Mouse (Mus musculus) small intestine, adult 2 months (tissue): ENCODE data around the gene Grrp1. TPM values are rescaled to one million over a fixed set of nuclear protein-coding genes. Genes with fewer than 3 reads are reported as not detected.

Experiments
- H3K27ac ChIP-seq: fragments of 200-500 bp; 2 replicates; pipeline ENCODE4 v1.5.1; 2012; ENCODE audit warnings: low read depth, low read length, control low read depth, inconsistent platforms; ENCODE audit not compliant: insufficient read depth
- H3K27me3 ChIP-seq: fragments of 200-500 bp; 2 replicates; pipeline ENCODE4 v1.6.1; 2012; ENCODE audit warnings: mild to moderate bottlenecking, moderate library complexity, low read length, inconsistent platforms; ENCODE audit not compliant: control insufficient read depth, insufficient read depth
- H3K36me3 ChIP-seq: fragments of 200-500 bp; 2 replicates; pipeline ENCODE4 v1.6.1; 2012; ENCODE audit warnings: mild to moderate bottlenecking, low read length, control low read depth, inconsistent platforms; ENCODE audit not compliant: control insufficient read depth, insufficient read depth
- H3K4me1 ChIP-seq: fragments of 200-500 bp; 2 replicates; pipeline ENCODE4 v1.6.1; 2012; ENCODE audit warnings: low read length, inconsistent platforms, mixed read lengths; ENCODE audit not compliant: control insufficient read depth, insufficient read depth, insufficient read length
- H3K4me3 ChIP-seq: fragments of 200-500 bp; 2 replicates; pipeline ENCODE4 v1.5.1; 2012; ENCODE audit warnings: low read depth, mild to moderate bottlenecking, control low read depth, inconsistent platforms, low read length, moderate library complexity
- CTCF ChIP-seq: fragments of 200-500 bp; IDR thresholded peaks from 2 replicates; pipeline ENCODE4 v1.5.1; 2012; ENCODE audit warnings: low read depth, mild to moderate bottlenecking, control low read depth, inconsistent platforms, low read length, moderate library complexity, mixed read lengths; ENCODE audit not compliant: insufficient replicate concordance, insufficient read length; ENCODE audit errors: extremely low read depth
- POLR2A ChIP-seq: fragments of 200-500 bp; IDR thresholded peaks from 2 replicates; pipeline ENCODE4 v1.6.1; 2012; ENCODE audit warnings: low read depth, mild to moderate bottlenecking, control low read depth, inconsistent platforms, low read length, moderate library complexity
- WGBS: fragments of 180-500 bp; shearing (Covaris S2); methylation state at CpG from one replicate; pipeline ENCODE4 v1.1.7; 2018; 5-methylcytosine and 5-hydroxymethylcytosine counted together
- polyA plus RNA-seq: library from polyadenylated mRNA; depleted of rRNA; stranded (reverse); fragments of >200 nt; gene quantifications from 2 replicates; pipeline ENCODE4 v1.2.3, GENCODE M21; 2012

Gene Grrp1
- polyA plus RNA-seq, 1 experiment = 16.7 TPM

- no peak overlapping the region for H3K4me3 ChIP-seq
- WGBS = 68% methylated on average over 4 of the region's 4 CpGs
- H3K36me3 ChIP-seq = no peaks in the 10 kb centered on the region
- TF ChIP-seq POLR2A = no peak
- no peak for TF ChIP-seq CTCF
- peaks cover 12% of the 10 kb centered on the region for H3K4me1 ChIP-seq
- peaks cover 32% of the 10 kb centered on the region for H3K27me3 ChIP-seq
- H3K27ac ChIP-seq = peak overlapping the region; percentile 36; the same call in 1 of the 2 replicates
Observed at GRCm38 (mm10) chr4:134255854-134256253, 1.9 kb upstream of the Grrp1 start.

DNA sequence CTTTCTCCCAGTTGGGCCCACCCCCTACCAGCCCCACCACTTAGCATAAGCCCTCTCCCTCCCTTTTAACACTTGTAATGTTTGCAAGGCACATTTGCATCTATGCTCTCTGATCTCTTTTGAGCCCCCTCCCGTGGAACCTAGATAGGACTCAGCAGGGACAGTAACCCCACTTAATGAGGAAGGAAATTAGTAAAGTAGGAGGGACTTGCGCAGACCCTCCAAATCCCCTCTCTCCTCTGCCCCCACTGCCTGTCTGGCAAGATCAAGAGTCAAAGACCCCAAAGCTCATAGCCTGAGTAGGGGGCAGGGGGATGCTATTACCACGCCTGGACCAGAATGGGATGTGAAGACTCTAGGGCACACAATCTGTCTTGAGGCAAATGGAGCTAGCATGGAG, 929 bp upstream of the Grrp1 start:
- Histone ChIP-seq H3K27ac (no peak overlapping the region), H3K27me3 (peaks cover 42% of the 10 kb centered on the region), H3K36me3 (no peaks in the 10 kb centered on the region), H3K4me1 (peaks cover 12% of the 10 kb centered on the region), H3K4me3 (no peak overlapping the region)
- TF ChIP-seq CTCF (no peak), POLR2A (no peak)
- WGBS = 58% methylated on average over 3 of the region's 3 CpGs

- 41% methylated on average over 15 of the region's 15 CpGs for WGBS
- Histone ChIP-seq H3K27me3 (peaks cover 47% of the 10 kb centered on the region), H3K36me3 (no peaks in the 10 kb centered on the region), H3K27ac (peak overlapping the region; percentile 34), H3K4me1 (peaks cover 15% of the 10 kb centered on the region), H3K4me3 (peak overlapping the region; percentile 60)
- TF ChIP-seq CTCF (no peak), POLR2A (no peak)
Observed at GRCm38 (mm10) chr4:134252911-134253721, 790 bp downstream of the Grrp1 start.

- WGBS = 27% methylated on average over 22 of the region's 22 CpGs
- TF ChIP-seq CTCF (no peak), POLR2A (no peak)
- H3K27me3 ChIP-seq = peaks cover 47% of the 10 kb centered on the region
Observed at GRCm38 (mm10) chr4:134252131-134252910, 1.6 kb downstream of the Grrp1 start.

GRCm38 (mm10) chr4:134251241-134252130, 2.4 kb downstream of the Grrp1 start:
- 2% methylated on average over 91 of the region's 91 CpGs for WGBS
- peaks cover 17% of the 10 kb centered on the region for H3K4me1 ChIP-seq
- H3K36me3 ChIP-seq = no peaks in the 10 kb centered on the region
- peaks cover 50% of the 10 kb centered on the region for H3K27me3 ChIP-seq
- no peak overlapping the region for H3K27ac ChIP-seq
- no peak for TF ChIP-seq POLR2A
- TF ChIP-seq CTCF = no peak
- H3K4me3 ChIP-seq = peak overlapping the region; percentile 60

More at GRCm38 (mm10) chr4:134252131-134252910, 1.6 kb downstream of the Grrp1 start:
- Histone ChIP-seq H3K4me3 (peak overlapping the region; percentile 60), H3K4me1 (peaks cover 15% of the 10 kb centered on the region), H3K27ac (peak overlapping the region; percentile 34; the same call in 1 of the 2 replicates), H3K36me3 (no peaks in the 10 kb centered on the region)

GRCm38 (mm10) chr4:134250930-134251240, 3.0 kb downstream of the Grrp1 start:
- TF ChIP-seq CTCF (no peak), POLR2A (no peak)
- H3K27ac ChIP-seq = no peak overlapping the region
- no peaks in the 10 kb centered on the region for H3K36me3 ChIP-seq
- peaks cover 50% of the 10 kb centered on the region for H3K27me3 ChIP-seq
- peak overlapping the region; percentile 60 for H3K4me3 ChIP-seq
- H3K4me1 ChIP-seq = peaks cover 17% of the 10 kb centered on the region
- WGBS = 18% methylated on average over 10 of the region's 10 CpGs
